Mouse (Mus musculus) embryonic facial prominence, embryonic 10.5 days (tissue): Measurements from ENCODE around the gene Slc34a1. TPM values are rescaled to one million over a fixed set of nuclear protein-coding genes. Genes with fewer than 3 reads are reported as not detected.
"Not testable (repeated sequence)": the region's sequence is repeated elsewhere in the genome, so short reads cannot be mapped to it uniquely, and the experiment has no call there.

Experiments
- DNase-seq: peaks from one replicate; pipeline ENCODE4 v3.0.0-alpha.2; 2017; ENCODE audit warnings: low spot score
- H3K27ac ChIP-seq: fragments of 300-500 bp; sonication (generic); replicated peaks from 2 replicates; pipeline ENCODE4 v1.5.1; 2016; ENCODE audit warnings: mild to moderate bottlenecking
- H3K27me3 ChIP-seq: fragments of 300-500 bp; sonication (generic); replicated peaks from 2 replicates; pipeline ENCODE4 v1.6.1; 2016; ENCODE audit warnings: low read depth, mild to moderate bottlenecking; ENCODE audit not compliant: poor library complexity, severe bottlenecking
- H3K36me3 ChIP-seq: fragments of 300-500 bp; sonication (generic); replicated peaks from 2 replicates; pipeline ENCODE4 v1.6.1; 2016; ENCODE audit warnings: mild to moderate bottlenecking, moderate library complexity
- H3K4me1 ChIP-seq: fragments of 300-500 bp; sonication (generic); 2 replicates; pipeline ENCODE4 v1.6.1; 2016
- H3K4me3 ChIP-seq: fragments of 300-500 bp; sonication (generic); 2 replicates; pipeline ENCODE4 v1.5.1; 2016; ENCODE audit warnings: mild to moderate bottlenecking, moderate library complexity
- H3K9me3 ChIP-seq: fragments of 300-500 bp; sonication (generic); 2 replicates; pipeline ENCODE4 v1.6.1; 2016; ENCODE audit warnings: mild to moderate bottlenecking
- WGBS: fragments of 180-500 bp; shearing (Covaris S2); methylation state at CpG from one replicate; pipeline ENCODE4 v1.1.7; 2016; 5-methylcytosine and 5-hydroxymethylcytosine counted together
- polyA plus RNA-seq: library from polyadenylated mRNA; unstranded; fragments of >200 nt; fragmentation: Nextera tagmentation; extraction: Ambion mirVana; gene quantifications from 2 replicates; pipeline ENCODE4 v1.2.1, GENCODE M21; 2016

Gene Slc34a1
- polyA plus RNA-seq, 1 experiment from 2014 or later: not detected

DNA sequence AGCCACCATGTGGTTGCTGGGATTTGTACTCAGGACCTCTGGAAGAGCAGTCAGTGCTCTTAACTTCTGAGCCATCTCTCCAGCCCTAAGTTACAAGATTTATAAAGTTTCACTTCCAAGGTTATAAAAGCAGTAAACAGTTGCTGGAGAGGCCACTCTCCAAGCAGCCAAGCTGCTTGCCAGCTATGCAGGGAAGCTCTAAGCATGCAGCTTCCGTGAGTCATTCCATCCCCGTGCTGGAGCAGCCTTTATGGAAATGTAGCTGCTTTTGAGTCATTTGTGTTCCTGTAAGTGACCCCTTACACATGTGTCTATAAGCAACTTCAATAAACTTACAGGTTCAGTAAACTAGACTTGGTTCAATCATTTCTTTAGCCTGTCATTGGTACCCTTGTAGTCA, 32.6 kb downstream of the Slc34a1 start:
- Histone ChIP-seq H3K4me1 (peaks cover 6% of the 10 kb centered on the region), H3K27me3 (no peaks in the 10 kb centered on the region), H3K9me3 (peaks cover 5% of the 10 kb centered on the region), H3K27ac (no peak overlapping the region), H3K4me3 (no peak overlapping the region), H3K36me3 (no peaks in the 10 kb centered on the region)
- WGBS: 93% methylated on average over 2 of the region's 2 CpGs
- DNase-seq: no peak

DNA sequence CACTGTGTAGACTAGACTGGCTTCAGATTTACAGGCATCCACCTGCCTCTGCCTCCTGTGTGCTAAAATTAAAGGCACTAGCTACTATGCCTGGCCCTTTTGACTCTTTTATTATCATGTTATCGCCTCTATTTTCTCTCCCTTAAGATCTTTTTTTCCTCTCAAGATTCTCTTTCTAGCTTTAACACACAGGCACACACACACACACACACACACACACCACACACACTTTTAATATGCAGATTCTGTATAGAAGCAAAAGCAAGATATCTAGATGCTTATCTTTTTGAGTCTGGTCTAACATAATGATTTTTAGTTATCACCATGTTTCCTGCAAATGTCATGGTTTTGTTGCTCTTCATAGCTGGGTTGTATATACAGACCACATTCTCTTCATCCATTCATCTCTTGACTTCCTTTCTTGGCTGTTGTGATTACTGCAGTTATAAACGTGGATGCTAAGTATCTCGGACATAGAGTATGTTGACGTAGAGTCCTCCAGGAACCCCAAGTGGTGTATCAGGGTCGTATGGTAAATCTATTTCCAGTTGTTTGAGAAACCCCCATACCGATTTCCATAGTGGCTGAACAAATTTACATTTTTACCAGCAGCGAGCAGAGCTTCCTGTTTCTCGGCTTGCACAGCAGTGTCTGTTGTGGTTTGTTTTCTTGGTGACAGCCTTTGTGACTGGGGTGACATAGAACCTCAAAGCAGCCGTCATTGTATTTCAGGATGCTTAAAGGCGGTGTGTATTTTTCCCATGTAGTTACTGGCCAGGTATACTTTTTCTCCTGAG, 34.1 kb downstream of the Slc34a1 start:
- H3K27ac ChIP-seq: no peak overlapping the region
- DNase-seq: no peak
- no peaks in the 10 kb centered on the region for H3K27me3 ChIP-seq
- peaks cover 6% of the 10 kb centered on the region for H3K4me1 ChIP-seq
- 82% methylated on average over 10 of the region's 10 CpGs for WGBS
- no peaks in the 10 kb centered on the region for H3K36me3 ChIP-seq
- H3K9me3 ChIP-seq: peaks cover 5% of the 10 kb centered on the region
- no peak overlapping the region for H3K4me3 ChIP-seq

DNA sequence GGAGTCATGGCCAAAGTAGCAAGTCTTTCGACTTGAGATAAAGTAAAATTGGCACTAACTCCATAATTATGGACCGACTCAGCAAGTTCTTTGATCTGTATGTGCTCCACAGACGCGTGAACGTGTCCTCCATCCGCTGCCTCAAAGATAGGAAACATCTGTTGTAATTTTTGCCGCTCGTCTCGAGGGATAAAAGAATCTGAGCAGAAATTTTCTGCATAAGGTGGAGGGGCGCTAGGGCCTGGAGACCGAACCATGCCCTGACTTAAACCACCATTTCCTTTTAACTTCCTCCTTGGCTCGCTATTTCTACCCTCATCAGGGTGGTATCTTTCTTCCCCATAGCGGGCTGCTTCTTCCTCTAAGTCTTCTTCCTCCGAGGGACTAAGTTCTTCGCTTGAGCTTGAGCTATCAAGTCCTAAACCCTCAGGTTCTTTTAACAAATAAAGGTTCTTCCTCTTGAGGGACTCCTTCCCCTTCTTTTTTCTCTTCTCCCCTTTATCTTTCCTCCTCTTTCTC, 39.2 kb downstream of the Slc34a1 start:
- H3K27ac ChIP-seq, H3K36me3 ChIP-seq, H3K4me3 ChIP-seq, DNase-seq, H3K27me3 ChIP-seq, H3K4me1 ChIP-seq: not testable (repeated sequence)
- WGBS: 79% methylated on average over 15 of the region's 15 CpGs
- H3K9me3 ChIP-seq: peaks cover 15% of the 10 kb centered on the region

DNA sequence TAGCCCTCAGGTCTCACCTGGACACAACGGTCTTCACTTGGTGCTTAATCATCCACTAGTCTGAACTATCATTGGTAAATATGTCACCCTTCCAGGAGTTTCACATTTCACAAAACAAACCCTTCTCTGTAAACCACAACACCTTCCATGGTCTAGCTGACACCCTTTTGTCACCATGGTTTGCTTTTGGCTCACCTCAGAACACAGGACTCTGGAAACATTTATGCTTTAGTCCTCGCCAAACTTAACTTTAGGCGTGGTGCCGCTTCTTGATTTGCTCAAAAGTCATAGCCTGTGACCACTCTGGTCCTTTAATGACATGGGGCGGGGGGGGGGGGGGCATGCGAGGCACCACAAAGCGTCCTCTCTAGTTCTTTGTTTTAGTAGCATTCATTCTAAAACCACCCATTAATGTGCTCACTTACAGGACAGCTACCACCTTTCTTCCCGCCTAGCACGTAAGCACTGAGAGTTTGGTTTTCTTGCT, 45.9 kb downstream of the Slc34a1 start:
- 48% methylated on average over 9 of the region's 9 CpGs for WGBS
- no peaks in the 10 kb centered on the region for H3K27me3 ChIP-seq
- H3K27ac ChIP-seq: peak overlapping the region; percentile 97
- peaks cover 10% of the 10 kb centered on the region for H3K36me3 ChIP-seq
- H3K4me1 ChIP-seq: peaks cover 40% of the 10 kb centered on the region
- peak overlapping the region; percentile 87 for H3K4me3 ChIP-seq
- DNase-seq: no peak
- no peaks in the 10 kb centered on the region for H3K9me3 ChIP-seq

DNA sequence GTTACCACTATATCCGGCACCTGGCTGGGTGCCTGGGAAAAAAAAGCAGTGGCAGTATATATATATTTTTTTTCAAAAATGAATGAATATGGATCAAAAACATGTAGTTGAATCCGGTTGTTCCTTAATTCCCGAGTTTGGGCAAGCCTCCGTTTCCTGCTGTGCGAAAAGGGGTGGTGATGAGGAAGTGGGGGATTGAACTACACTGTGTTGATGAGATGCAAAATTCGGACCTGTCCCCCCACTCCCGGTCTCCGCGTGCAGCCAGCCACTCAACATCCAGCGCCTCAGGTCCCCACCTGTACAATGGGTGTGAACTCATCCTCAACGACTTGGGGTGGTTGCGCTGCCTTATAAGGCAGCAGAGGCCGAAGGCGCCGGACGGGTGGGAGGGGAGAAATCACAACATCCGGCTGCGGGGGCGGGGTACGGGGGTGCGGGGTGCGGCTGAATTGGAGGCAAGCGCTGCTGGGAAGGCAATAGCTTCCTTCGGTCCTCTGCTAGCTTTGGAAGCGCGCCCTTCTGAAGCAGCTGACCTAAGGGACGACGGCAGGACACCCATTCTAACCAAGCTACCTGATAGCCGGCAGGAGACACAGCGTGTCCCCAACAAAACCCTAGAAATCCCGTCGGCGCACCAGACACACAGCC, 46.4 kb downstream of the Slc34a1 start:
- 1% methylated on average over 33 of the region's 33 CpGs for WGBS
- DNase-seq: no peak

DNA sequence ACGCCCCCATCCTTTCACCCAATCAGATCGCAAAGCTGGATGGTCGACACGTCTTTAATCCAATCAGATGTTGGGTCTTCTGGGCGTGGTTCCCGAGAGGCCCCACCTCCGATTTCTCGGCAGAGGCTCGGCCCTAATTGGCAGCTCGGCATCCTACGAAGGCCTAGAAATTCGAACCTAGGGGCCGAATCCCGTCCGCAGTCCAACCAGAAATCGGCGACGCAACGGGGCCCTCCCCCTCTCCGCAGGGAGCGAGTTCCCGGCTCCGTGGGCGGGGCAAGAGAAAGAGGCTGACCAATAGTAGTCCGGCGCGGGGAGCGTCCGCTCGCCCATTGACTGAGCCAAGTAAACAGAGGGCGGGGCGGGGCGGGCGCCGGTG, 46.9 kb downstream of the Slc34a1 start, which contains the start of gene Grk6:
Grk6 (plus strand) TSS at position 136 of the 379 bp plus-strand sequence.
- H3K9me3 ChIP-seq: no peaks in the 10 kb centered on the region
- H3K27me3 ChIP-seq: no peaks in the 10 kb centered on the region
- peak within 1 kb of the TSS; percentile 87 for H3K4me3 ChIP-seq
- peak; percentile 100 for DNase-seq
- peak within 1 kb of the TSS; percentile 97 for H3K27ac ChIP-seq
- peaks cover 40% of the 10 kb centered on the region for H3K4me1 ChIP-seq
- under 1% methylated on average over 35 of the region's 35 CpGs for WGBS
- peaks cover 21% of the 10 kb centered on the region for H3K36me3 ChIP-seq

More for the DNA sequence above, 46.4 kb downstream of the Slc34a1 start:
- peaks cover 16% of the 10 kb centered on the region for H3K36me3 ChIP-seq
- H3K27me3 ChIP-seq: no peaks in the 10 kb centered on the region
- H3K4me1 ChIP-seq: peaks cover 40% of the 10 kb centered on the region
- no peaks in the 10 kb centered on the region for H3K9me3 ChIP-seq
- H3K27ac ChIP-seq: peak overlapping the region; percentile 97
- peak overlapping the region; percentile 87 for H3K4me3 ChIP-seq

DNA sequence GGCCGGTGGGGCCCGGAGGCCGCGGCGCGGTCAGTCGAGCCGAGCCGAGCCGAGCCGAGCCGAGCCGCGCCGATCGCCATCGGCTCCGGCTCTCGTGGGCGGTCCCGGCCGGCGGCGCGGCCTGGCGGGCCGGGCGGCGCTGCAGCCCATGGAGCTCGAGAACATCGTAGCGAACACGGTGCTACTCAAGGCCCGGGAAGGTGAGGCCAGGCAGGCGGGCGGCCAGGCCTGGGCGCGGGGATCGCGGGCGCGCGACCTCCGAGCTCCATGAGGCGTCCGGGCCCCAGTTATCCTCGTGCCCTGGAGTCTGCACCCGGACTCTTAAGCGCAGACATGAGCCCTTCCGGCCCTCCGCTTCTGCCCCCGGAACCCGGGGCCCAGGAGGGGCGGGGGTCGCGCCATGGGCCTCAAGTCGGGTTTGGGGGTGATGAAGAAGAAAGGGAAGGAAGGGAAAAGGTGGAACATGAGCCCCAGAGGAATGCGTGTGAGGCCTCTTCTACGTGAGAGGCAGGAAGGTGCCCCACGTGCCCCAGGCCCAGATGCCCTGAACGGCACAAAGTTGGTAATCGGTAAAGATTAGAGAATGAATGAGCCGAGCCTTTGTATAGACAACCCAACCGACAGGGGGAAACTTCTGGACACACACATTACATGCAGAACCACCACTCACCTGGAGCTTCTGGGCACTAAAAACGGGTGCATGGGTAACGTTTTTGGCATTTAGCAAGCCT, 47.5 kb downstream of the Slc34a1 start:
- under 1% methylated on average over 66 of the region's 66 CpGs for WGBS
- Histone ChIP-seq H3K27ac (peak overlapping the region; percentile 97), H3K36me3 (peaks cover 27% of the 10 kb centered on the region), H3K9me3 (no peaks in the 10 kb centered on the region), H3K27me3 (no peaks in the 10 kb centered on the region), H3K4me1 (peaks cover 40% of the 10 kb centered on the region), H3K4me3 (peak overlapping the region; percentile 87)
- DNase-seq: peak; percentile 72

DNA sequence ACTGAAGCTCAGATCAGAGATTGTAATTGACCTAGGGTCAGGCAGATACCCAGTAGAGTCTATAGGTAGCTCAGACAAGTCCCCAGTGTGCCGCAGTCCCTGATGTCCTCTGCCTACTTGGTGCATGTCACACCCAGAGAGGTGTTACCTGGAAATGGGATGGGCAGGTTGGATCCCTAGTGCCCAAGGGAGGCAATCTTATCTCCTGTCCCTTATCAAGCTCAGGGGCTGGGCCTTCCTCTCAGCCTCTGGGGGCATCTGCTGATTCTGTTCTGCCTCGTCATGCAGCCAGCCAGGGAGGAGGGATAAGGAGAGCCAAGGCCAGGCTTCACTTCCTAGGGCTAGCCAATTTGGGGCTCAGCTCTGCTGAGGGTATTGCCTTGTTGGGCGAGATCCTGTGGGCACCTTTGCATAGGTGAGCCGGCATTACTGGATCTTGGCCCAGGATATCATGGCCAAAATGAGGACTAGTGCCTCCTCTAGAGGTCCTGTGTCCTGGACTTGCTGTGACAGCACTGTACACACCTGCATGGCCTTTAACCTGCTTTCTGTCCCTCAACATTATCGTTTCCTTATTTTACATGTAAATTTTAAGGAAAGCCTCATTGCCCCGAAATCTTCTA, 48.6 kb downstream of the Slc34a1 start:
- Histone ChIP-seq H3K9me3 (no peaks in the 10 kb centered on the region), H3K4me1 (peaks cover 40% of the 10 kb centered on the region), H3K27ac (peak overlapping the region; percentile 97), H3K27me3 (no peaks in the 10 kb centered on the region), H3K4me3 (peak overlapping the region; percentile 87), H3K36me3 (peaks cover 38% of the 10 kb centered on the region)
- no peak for DNase-seq
- WGBS: 78% methylated on average over 6 of the region's 6 CpGs

DNA sequence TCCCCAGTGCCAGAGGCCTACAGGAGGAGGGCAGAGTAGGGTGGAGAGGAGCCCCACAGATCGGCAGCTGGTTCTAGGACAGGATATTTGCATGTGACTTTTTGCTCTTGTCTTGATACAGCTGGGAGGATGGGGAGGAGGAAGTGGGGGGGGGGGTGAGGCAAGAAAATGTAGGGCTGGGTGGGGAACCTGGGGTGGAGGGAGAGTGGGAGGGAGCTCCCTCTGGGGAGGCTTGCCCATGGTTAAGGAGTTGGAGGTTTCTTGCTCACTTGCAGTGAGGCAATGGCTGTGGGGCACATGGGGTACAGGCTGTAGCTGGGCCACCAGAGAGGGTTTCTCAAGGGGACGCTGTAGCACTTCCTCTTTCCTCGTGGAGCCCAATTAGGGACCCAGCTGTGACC, 49.6 kb downstream of the Slc34a1 start:
- H3K27me3 ChIP-seq: no peaks in the 10 kb centered on the region
- no peaks in the 10 kb centered on the region for H3K9me3 ChIP-seq
- no peak for DNase-seq
- H3K36me3 ChIP-seq: peaks cover 47% of the 10 kb centered on the region
- H3K4me3 ChIP-seq: peak overlapping the region; percentile 87; the same call in 1 of the 2 replicates
- 56% methylated on average over 3 of the region's 3 CpGs for WGBS
- peak overlapping the region; percentile 35; the same call in 1 of the 2 replicates for H3K27ac ChIP-seq
- peaks cover 38% of the 10 kb centered on the region for H3K4me1 ChIP-seq

DNA sequence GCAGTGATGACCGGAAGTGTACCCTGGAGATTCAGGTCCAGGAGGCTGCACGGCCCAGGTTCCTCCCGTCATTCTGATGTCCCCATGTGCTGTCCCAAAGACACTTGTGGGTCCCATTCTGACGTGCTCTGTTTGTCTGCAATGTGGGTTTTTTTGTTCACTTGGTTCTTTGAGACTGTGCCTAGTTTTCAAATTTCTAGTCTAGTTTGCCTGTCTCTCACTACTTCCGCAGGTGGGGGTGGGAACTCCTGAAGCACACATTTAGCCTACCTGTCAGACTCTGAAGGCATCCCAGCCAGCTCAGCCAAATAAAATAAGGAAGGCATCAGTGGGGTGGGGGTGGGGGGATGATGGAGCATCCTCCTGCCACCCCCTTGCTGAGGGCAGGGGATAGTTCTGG, 50.1 kb downstream of the Slc34a1 start:
- Histone ChIP-seq H3K4me3 (peak overlapping the region; percentile 87; the same call in 1 of the 2 replicates), H3K36me3 (peaks cover 53% of the 10 kb centered on the region), H3K27me3 (no peaks in the 10 kb centered on the region), H3K27ac (no peak overlapping the region), H3K9me3 (no peaks in the 10 kb centered on the region), H3K4me1 (peaks cover 37% of the 10 kb centered on the region)
- no peak for DNase-seq
- WGBS: 91% methylated on average over 5 of the region's 5 CpGs

DNA sequence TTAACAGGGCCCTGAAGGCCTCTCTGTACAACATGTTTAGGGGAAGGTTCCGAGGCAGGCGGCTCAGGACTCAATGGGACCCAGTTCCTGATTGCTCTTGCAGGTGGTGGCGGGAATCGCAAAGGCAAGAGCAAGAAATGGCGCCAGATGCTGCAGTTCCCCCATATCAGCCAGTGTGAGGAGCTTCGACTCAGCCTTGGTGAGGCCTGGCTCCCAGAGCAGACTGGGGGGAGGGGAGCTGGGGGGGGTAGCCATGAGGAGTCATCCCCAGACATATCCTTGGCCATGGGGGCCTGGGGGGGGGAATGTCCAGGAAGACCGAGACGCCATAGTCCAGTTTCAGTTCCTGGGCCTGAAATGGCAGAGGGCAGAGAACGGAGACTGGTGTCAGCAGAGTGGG, 51.2 kb downstream of the Slc34a1 start:
- Histone ChIP-seq H3K4me1 (peaks cover 29% of the 10 kb centered on the region), H3K9me3 (no peaks in the 10 kb centered on the region), H3K36me3 (peaks cover 64% of the 10 kb centered on the region), H3K27me3 (no peaks in the 10 kb centered on the region), H3K4me3 (no peak overlapping the region), H3K27ac (no peak overlapping the region)
- DNase-seq: no peak
- WGBS: 95% methylated on average over 9 of the region's 9 CpGs
